Mouse (Mus musculus): ENCODE measurements around the gene Anapc10. TPM values are rescaled to one million over a fixed set of nuclear protein-coding genes. Genes with fewer than 3 reads are reported as not detected.
"Not testable (repeated sequence)": the region's sequence is repeated elsewhere in the genome, so short reads cannot be mapped to it uniquely, and the experiment has no call there.

The Anapc10 gene
- polyA plus RNA-seq, 1 experiment from 2014 or later, result 41.7 TPM

DNA sequence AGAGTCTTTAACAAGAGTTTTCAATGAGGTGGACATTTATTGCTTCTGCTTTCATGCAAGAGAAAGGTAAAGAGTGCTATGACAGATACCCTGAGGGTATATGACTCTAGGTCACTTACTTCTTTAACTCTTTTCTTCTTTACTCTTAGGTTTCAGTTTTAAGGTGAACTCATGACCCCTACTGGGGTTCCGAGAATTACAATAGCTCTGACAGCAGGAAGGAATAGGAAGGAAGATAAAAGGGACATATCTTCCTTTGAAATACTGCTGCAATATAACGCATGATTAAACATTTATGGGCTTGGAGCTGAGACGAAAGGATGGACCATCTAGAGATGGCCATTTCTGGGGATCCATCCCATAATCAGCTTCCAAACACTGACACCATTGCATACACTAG is 13.0 kb downstream of the Anapc10 start:
- Histone ChIP-seq H3K9me3 (replicated peaks) (no peaks in the 10 kb centered on the region), H3K4me1 (no peaks in the 10 kb centered on the region), H3K27ac (no peak overlapping the region), H3K4me3 (no peak overlapping the region), H3K9ac (no peak overlapping the region), H3K36me3 (peaks cover 18% of the 10 kb centered on the region), H3K4me2 (replicated peaks) (no peak overlapping the region), H3K27me3 (no peaks in the 10 kb centered on the region)
- WGBS, result 48% methylated on average over 3 of the region's 3 CpGs
- no peak for ATAC-seq (ENCODE audit: low FRiP score)

DNA sequence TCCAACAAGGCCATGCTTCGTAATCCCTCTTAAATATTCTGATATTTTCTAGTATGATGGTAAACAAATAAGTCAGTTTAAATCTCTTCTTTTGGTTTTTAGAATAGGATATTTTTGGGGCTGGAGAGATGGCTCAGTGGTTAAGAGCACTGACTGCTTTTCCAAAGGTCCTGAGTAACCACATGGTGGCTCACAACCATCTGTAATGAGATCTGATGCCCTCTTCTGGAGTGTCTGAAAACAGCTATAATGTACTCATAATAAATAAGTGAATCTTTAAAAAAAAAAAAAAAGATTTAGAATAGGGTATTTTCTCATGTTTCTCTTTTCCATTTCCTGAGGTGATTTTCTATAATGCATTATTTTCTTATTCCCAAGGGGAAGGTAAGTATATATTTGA is 16.3 kb downstream of the Anapc10 start:
- no peaks in the 10 kb centered on the region for H3K27me3 ChIP-seq
- 97% methylated on average over 1 of the region's 1 CpGs for WGBS
- H3K9me3 ChIP-seq (replicated peaks), result no peaks in the 10 kb centered on the region
- no peak overlapping the region for H3K27ac ChIP-seq
- no peaks in the 10 kb centered on the region for H3K4me1 ChIP-seq
- H3K4me2 ChIP-seq (replicated peaks), result no peak overlapping the region
- no peak overlapping the region for H3K9ac ChIP-seq
- peaks cover 8% of the 10 kb centered on the region; the same call in 1 of the 2 replicates for H3K36me3 ChIP-seq
- no peak overlapping the region for H3K4me3 ChIP-seq
- ATAC-seq (ENCODE audit: low FRiP score), result no peak

DNA sequence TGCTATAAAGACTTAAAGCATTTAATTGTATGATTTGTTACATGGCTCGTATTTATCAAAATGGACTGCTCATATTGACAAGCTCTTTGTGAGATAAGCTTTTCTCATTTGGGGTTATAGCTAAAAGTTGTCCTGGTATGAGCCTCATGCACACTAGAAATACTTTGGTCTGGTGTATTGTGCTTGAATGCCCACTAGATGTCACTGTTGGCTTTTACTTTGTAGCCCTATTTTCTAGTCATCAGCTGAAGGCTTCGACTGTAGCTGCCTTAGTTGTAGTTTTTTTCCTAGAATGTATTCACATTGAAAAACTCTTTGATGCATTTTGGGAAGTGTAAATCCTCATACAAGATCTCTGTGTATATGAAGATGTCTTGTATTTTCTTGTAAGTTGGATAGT is 22.7 kb downstream of the Anapc10 start:
- Histone ChIP-seq H3K4me3 (no peak overlapping the region), H3K9ac (no peak overlapping the region), H3K27ac (no peak overlapping the region), H3K27me3 (no peaks in the 10 kb centered on the region), H3K4me2 (replicated peaks) (no peak overlapping the region), H3K36me3 (peaks cover 9% of the 10 kb centered on the region; the same call in 1 of the 2 replicates), H3K9me3 (replicated peaks) (no peaks in the 10 kb centered on the region), H3K4me1 (no peaks in the 10 kb centered on the region)
- ATAC-seq (ENCODE audit: low FRiP score), result no peak
- WGBS, result 23% methylated on average over 2 of the region's 2 CpGs

DNA sequence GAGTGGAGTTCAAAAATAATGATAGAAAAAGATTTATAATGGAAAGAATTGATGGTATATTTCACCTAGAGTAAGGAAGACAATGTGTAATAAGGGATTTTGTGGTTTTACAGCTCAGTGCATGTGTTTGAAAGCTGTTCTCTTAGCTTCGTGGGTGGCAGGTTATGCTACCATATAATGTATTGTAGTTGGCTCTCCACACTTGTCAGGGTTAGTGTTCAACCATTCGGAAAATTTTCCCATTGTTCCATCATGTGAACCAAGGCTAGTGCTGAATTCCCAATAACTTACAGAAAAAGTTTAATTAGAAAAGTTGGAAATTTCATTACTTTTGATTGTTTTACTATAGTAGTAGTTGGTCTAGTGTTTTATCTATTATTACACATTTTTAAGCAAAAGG is 36.6 kb downstream of the Anapc10 start:
- Histone ChIP-seq H3K4me2 (replicated peaks) (no peak overlapping the region), H3K27me3 (no peaks in the 10 kb centered on the region), H3K36me3 (0 out of 2 replicates have a peak, but pooled peaks cover 11% of the 10 kb centered on the region), H3K9ac (no peak overlapping the region), H3K4me3 (no peak overlapping the region), H3K4me1 (no peaks in the 10 kb centered on the region), H3K27ac (no peak overlapping the region), H3K9me3 (replicated peaks) (no peaks in the 10 kb centered on the region)
- no peak for ATAC-seq (ENCODE audit: low FRiP score)
- 39% methylated on average over 2 of the region's 2 CpGs for WGBS

DNA sequence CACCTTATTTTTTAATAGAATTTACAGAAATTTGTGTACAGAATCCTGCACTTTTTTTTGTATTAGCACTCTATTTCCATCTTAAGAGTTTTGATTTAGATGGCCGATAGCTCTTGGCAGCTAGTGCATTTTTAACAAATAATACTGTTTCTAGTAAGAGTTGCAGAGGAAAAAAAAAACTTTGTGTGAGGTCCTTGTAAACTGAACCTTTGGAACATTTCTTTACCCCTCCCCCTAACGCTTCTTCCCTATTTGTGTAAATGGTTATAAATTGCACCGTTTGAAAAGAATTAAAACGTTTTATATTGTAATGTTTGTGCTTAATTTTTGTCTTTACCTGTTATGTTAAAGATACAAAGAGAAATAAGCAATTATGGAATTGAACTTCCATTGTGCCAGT is 37.0 kb downstream of the Anapc10 start:
- no peak overlapping the region for H3K9ac ChIP-seq

DNA sequence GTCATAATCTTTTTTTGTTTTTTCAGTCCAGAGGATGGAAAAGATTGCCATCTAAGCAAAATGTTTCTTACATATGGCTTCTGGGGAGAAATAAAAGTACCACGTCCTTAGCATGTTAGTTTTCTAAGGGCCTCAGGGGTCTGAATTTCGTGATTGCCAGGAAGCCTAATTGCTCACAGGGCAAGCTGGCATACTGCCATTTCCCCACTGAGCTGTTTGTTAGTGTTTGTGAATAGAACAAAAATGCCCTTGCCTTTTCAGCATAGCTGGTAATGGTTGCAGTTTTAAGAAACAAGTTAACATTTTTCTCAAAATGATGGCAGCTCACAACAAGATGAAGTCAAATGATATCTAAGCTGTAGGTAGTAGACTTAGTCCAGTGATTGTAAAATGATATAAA is 38.7 kb downstream of the Anapc10 start:
- ATAC-seq (ENCODE audit: low FRiP score), result no peak
- no peak overlapping the region for H3K27ac ChIP-seq
- no peak overlapping the region for H3K4me2 ChIP-seq (replicated peaks)
- 52% methylated on average over 2 of the region's 2 CpGs for WGBS
- H3K4me3 ChIP-seq, result no peak overlapping the region
- H3K9ac ChIP-seq, result no peak overlapping the region
- H3K27me3 ChIP-seq, result no peaks in the 10 kb centered on the region
- no peaks in the 10 kb centered on the region for H3K4me1 ChIP-seq
- H3K36me3 ChIP-seq, result 0 out of 2 replicates have a peak, but pooled peaks cover 11% of the 10 kb centered on the region
- H3K9me3 ChIP-seq (replicated peaks), result no peaks in the 10 kb centered on the region

More for the DNA sequence above, 37.0 kb downstream of the Anapc10 start:
- H3K27ac ChIP-seq, result no peak overlapping the region
- WGBS, result 71% methylated on average over 4 of the region's 4 CpGs
- H3K4me3 ChIP-seq, result no peak overlapping the region
- H3K27me3 ChIP-seq, result no peaks in the 10 kb centered on the region
- H3K4me2 ChIP-seq (replicated peaks), result no peak overlapping the region
- ATAC-seq (ENCODE audit: low FRiP score), result no peak
- no peaks in the 10 kb centered on the region for H3K4me1 ChIP-seq
- no peaks in the 10 kb centered on the region for H3K9me3 ChIP-seq (replicated peaks)
- 0 out of 2 replicates have a peak, but pooled peaks cover 11% of the 10 kb centered on the region for H3K36me3 ChIP-seq

DNA sequence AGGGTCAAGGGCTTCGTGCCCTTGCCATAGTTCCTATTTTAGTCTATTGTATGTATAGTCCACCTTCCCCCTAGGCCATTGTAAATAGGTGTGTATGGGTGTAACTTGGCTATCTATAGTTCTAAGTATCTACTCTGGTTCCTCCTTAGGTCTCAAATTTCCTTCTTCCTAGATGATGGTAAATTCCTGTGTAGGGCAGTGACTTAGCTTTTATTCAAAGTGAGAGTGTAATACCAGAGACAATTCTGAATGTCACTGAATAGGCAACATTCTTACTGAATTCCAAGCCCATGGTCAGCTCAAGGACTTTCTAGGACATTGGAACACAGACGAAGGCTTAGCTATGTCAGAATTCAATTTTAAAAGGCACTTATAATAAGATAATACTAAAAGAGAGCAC is 83.3 kb downstream of the Anapc10 start:
- not testable (repeated sequence) for H3K4me2 ChIP-seq (replicated peaks); H3K9me3 ChIP-seq (replicated peaks); H3K27me3 ChIP-seq; H3K27ac ChIP-seq; H3K9ac ChIP-seq; ATAC-seq (ENCODE audit: low FRiP score); H3K36me3 ChIP-seq; H3K4me3 ChIP-seq; H3K4me1 ChIP-seq
- 89% methylated on average over 2 of the region's 2 CpGs for WGBS

DNA sequence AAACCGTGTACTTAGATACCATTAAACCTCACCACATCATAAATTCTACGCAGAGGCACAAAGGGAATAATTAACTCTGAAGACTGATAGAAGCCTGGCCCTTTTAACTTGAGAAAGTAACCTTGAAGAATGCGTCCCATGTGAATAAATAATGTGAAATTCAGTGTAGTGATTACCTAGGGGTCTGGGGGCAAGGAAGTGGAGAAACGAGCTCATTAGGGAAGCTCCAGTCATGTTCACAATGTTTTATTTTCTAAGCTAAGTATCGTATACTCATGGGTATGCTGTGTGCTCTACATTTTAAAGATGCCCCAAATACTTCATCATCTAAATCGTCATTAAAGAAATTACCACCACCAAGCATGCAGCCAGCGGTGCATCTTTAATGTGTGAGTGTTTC is 85.1 kb downstream of the Anapc10 start:
- 81% methylated on average over 7 of the region's 7 CpGs for WGBS
- no peak for ATAC-seq (ENCODE audit: low FRiP score)
- no peak overlapping the region for H3K4me3 ChIP-seq

DNA sequence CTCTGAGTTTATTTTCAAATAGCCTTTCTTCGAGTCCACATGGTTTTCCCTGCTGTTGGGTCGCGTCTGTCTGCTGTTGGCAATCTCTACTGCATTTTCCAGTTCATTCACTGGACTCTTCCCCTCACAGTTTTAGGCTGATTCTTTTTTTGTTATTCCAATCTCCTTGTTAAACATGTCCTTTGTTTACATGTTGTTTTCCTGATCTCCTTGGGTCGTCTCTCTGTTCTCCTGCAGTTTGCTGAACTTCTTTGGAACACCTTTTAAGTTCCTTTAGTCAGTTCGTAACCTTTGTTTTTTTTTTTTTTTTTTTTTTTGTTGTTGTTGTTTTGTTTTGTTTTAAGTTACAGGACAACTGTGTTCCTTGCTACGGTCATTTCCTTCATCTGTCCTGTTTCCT is 92.9 kb downstream of the Anapc10 start:
- Histone ChIP-seq H3K4me1 (no peaks in the 10 kb centered on the region), H3K9me3 (replicated peaks) (no peaks in the 10 kb centered on the region), H3K27me3 (no peaks in the 10 kb centered on the region), H3K4me2 (replicated peaks) (no peak overlapping the region), H3K27ac (no peak overlapping the region), H3K4me3 (no peak overlapping the region), H3K9ac (no peak overlapping the region), H3K36me3 (no peaks in the 10 kb centered on the region)
- 84% methylated on average over 6 of the region's 6 CpGs for WGBS
- no peak for ATAC-seq (ENCODE audit: low FRiP score)

More for the DNA sequence above, 85.1 kb downstream of the Anapc10 start:
- H3K4me1 ChIP-seq, result no peaks in the 10 kb centered on the region
- H3K36me3 ChIP-seq, result no peaks in the 10 kb centered on the region
- no peak overlapping the region for H3K4me2 ChIP-seq (replicated peaks)
- H3K27me3 ChIP-seq, result no peaks in the 10 kb centered on the region
- H3K9ac ChIP-seq, result no peak overlapping the region
- H3K27ac ChIP-seq, result no peak overlapping the region
- H3K9me3 ChIP-seq (replicated peaks), result no peaks in the 10 kb centered on the region

DNA sequence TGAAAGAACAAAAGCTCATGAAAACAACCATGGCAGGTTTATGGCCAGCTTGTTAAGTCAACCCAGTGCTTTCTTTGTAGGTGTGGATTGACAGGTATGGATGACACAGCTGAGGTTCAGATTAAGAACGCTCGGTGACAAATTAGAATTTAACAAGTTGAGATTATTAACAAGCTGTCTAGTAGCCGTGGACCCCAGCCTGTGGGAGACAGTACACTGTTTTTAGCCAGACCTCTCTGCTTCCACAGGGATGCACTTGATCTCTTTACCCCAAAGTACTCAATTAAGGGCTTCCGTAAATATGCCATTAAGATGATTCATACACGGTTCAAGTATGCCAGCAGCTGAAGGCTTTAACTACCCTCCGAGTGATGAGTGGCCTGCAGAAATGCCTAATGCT is 95.4 kb downstream of the Anapc10 start:
- Histone ChIP-seq H3K36me3 (no peaks in the 10 kb centered on the region), H3K4me3 (no peak overlapping the region), H3K27ac (no peak overlapping the region), H3K9me3 (replicated peaks) (no peaks in the 10 kb centered on the region), H3K4me2 (replicated peaks) (no peak overlapping the region), H3K9ac (no peak overlapping the region), H3K4me1 (no peaks in the 10 kb centered on the region), H3K27me3 (no peaks in the 10 kb centered on the region)
- 78% methylated on average over 6 of the region's 6 CpGs for WGBS
- ATAC-seq (ENCODE audit: low FRiP score), result no peak

DNA sequence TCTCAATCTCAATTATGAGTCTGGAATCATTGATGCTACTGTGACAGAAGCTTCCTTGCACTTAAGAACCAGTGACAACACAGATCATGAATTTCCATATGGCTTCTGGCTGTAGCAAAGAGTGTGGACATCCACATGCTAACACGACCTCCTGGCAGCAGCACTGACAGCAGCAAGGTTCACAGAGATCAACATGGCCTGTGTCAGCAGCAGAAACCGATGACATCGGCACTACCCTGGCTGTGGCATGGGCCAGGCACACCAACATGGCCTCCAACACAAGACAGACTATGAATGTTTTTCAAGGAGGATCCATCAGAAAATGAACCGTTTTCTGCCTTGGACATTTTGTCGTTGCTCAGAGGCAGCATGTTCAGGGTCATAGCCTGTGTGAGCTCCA is 114.9 kb downstream of the Anapc10 start:
- H3K4me3 ChIP-seq, result no peak overlapping the region
- H3K9ac ChIP-seq, result no peak overlapping the region
- H3K4me1 ChIP-seq, result 0 out of 2 replicates have a peak, but pooled peaks cover 8% of the 10 kb centered on the region
- no peak overlapping the region for H3K4me2 ChIP-seq (replicated peaks)
- H3K9me3 ChIP-seq (replicated peaks), result no peaks in the 10 kb centered on the region
- no peaks in the 10 kb centered on the region for H3K36me3 ChIP-seq
- no peak for ATAC-seq (ENCODE audit: low FRiP score)
- no peak overlapping the region for H3K27ac ChIP-seq
- 90% methylated on average over 5 of the region's 5 CpGs for WGBS
- no peaks in the 10 kb centered on the region for H3K27me3 ChIP-seq

Measured in hindbrain, embryonic 12.5 days (tissue).